Comparison of ENCODE assay signal across 26 mouse cellular contexts in the genomic region with DNA sequence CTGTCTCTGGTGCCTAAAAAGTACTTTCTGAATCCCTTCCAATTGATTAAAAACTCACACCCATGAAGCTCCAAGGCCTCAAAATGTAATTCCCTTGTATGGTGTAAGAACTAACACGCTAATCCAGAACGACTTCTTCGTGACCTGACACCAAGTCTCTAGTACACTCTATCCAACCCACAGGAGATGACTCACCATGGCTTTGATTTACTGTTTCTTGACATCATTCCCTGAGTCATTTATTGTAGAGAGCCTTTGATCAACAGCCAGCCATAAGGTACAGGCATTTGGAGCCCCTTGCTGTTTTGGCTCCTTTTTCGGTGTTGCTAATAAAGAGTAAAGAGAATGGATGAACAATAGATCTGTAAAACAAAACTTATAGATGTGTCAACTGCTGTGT.
DNase-seq lines count a peak whose midpoint lies in the region; ATAC-seq and TF ChIP-seq lines count a peak whose summit lies in the region.
"Had no signal": no experiment of that assay in that cellular context is flagged by ENCODE, and none has a peak within 500 bp of the region (broad histone marks: within the 10 kb centered on the region; RNA-seq: fewer than 3 reads in every experiment).

No protein-coding gene starts in this region.

- DNase-seq in embryonic facial prominence, embryonic 14.5 days (ENCODE audit: low spot score) = peak; percentile 30
- no peak for DNase-seq in embryonic facial prominence, embryonic 10.5 days (ENCODE audit: low spot score)
- DNase-seq in Patski (ENCODE audit: low read depth, low spot score) = peak; percentile 9
- DNase-seq in gonadal fat pad, adult 2 months (ENCODE audit: low read depth) = peak; percentile 42
- DNase-seq in spleen, postnatal 4 days (ENCODE audit: low spot score in 2 of 2) = no peak
- no peak for DNase-seq in frontal cortex, postnatal 10 days (ENCODE audit: low spot score in 2 of 2)
- no peak for DNase-seq in layer of hippocampus, postnatal 10 days (ENCODE audit: low spot score in 2 of 2)
- DNase-seq: B cell, adult 2 months; cerebellum, adult 11 months; cerebellum, postnatal 14 days; kidney, postnatal 25 days; layer of hippocampus, postnatal 36 days; liver; right cerebral cortex, adult 18-20 months had no signal

- H3K9ac ChIP-seq in embryonic facial prominence, embryonic 14.5 days (ENCODE audit: low read depth, low read length) = no peak overlapping the region
- H3K9ac ChIP-seq: embryonic facial prominence, embryonic 12.5 days; forebrain, embryonic 13.5 days; intestine, embryonic 15.5 days; liver, embryonic 15.5 days; lung, embryonic 15.5 days had no signal

- WGBS in embryonic facial prominence, embryonic 14.5 days = 83% methylated on average over 4 of the region's 4 CpGs
- 96% methylated on average over 4 of the region's 4 CpGs for WGBS in embryonic facial prominence, embryonic 10.5 days

- no peak for ATAC-seq in embryonic facial prominence, embryonic 14.5 days (ENCODE audit: low read depth)
- ATAC-seq in Patski = peak; percentile 47
- ATAC-seq: forebrain, embryonic 13.5 days; hindbrain, embryonic 16.5 days; intestine, embryonic 15.5 days; midbrain, embryonic 16.5 days had no signal

- H3K4me3 ChIP-seq in embryonic facial prominence, embryonic 14.5 days (ENCODE audit: low read depth, low read length) = no peak overlapping the region
- H3K4me3 ChIP-seq in embryonic facial prominence, embryonic 10.5 days = no peak overlapping the region
- H3K4me3 ChIP-seq: embryonic facial prominence, embryonic 12.5 days; forebrain, embryonic 13.5 days; heart, embryonic 10.5 days; hindbrain, embryonic 10.5 days; intestine, embryonic 15.5 days; layer of hippocampus, adult 2 months; liver, embryonic 15.5 days; lung, embryonic 15.5 days; midbrain, embryonic 10.5 days had no signal

- H3K27ac ChIP-seq in embryonic facial prominence, embryonic 14.5 days (replicated peaks; ENCODE audit: low read depth, low read length) = no peak overlapping the region
- no peak overlapping the region for H3K27ac ChIP-seq in embryonic facial prominence, embryonic 10.5 days (replicated peaks)
- H3K27ac ChIP-seq: embryonic facial prominence, embryonic 12.5 days; forebrain, embryonic 13.5 days; heart, embryonic 10.5 days; hindbrain, embryonic 10.5 days; intestine, embryonic 15.5 days; layer of hippocampus, adult 2 months; liver, embryonic 15.5 days; lung, embryonic 15.5 days; macrophage; midbrain, embryonic 10.5 days had no signal

- H3K4me2 ChIP-seq in embryonic facial prominence, embryonic 14.5 days (ENCODE audit: low read depth, low read length) = no peak overlapping the region
- H3K4me2 ChIP-seq: embryonic facial prominence, embryonic 12.5 days; forebrain, embryonic 13.5 days; intestine, embryonic 15.5 days; liver, embryonic 15.5 days; lung, embryonic 15.5 days had no signal

- H3K36me3 ChIP-seq in embryonic facial prominence, embryonic 14.5 days (ENCODE audit: control insufficient read depth, insufficient read depth, low read length) = no peaks in the 10 kb centered on the region
- no peaks in the 10 kb centered on the region for H3K36me3 ChIP-seq in embryonic facial prominence, embryonic 10.5 days (replicated peaks)
- H3K36me3 ChIP-seq: embryonic facial prominence, embryonic 12.5 days; heart, embryonic 10.5 days; hindbrain, embryonic 10.5 days; intestine, embryonic 15.5 days; liver, embryonic 15.5 days; lung, embryonic 15.5 days; midbrain, embryonic 10.5 days had no signal

- no peaks in the 10 kb centered on the region for H3K9me3 ChIP-seq in embryonic facial prominence, embryonic 14.5 days (ENCODE audit: control insufficient read depth, low read length)
- no peaks in the 10 kb centered on the region for H3K9me3 ChIP-seq in embryonic facial prominence, embryonic 10.5 days
- H3K9me3 ChIP-seq: embryonic facial prominence, embryonic 12.5 days; forebrain, embryonic 13.5 days; heart, embryonic 10.5 days; hindbrain, embryonic 10.5 days; intestine, embryonic 15.5 days; liver, embryonic 15.5 days; lung, embryonic 15.5 days; midbrain, embryonic 10.5 days had no signal

- H3K27me3 ChIP-seq in embryonic facial prominence, embryonic 14.5 days (replicated peaks; ENCODE audit: control insufficient read depth, insufficient read depth, low read length) = no peaks in the 10 kb centered on the region
- no peaks in the 10 kb centered on the region for H3K27me3 ChIP-seq in embryonic facial prominence, embryonic 10.5 days (replicated peaks; ENCODE audit: low read depth, poor library complexity, severe bottlenecking)
- H3K27me3 ChIP-seq in Patski = peaks cover 9% of the 10 kb centered on the region
- H3K27me3 ChIP-seq: embryonic facial prominence, embryonic 12.5 days; forebrain, embryonic 13.5 days; intestine, embryonic 15.5 days; liver, embryonic 15.5 days; lung, embryonic 15.5 days had no signal

- no peaks in the 10 kb centered on the region for H3K4me1 ChIP-seq in embryonic facial prominence, embryonic 14.5 days (ENCODE audit: control insufficient read depth, insufficient read depth, low read length)
- no peaks in the 10 kb centered on the region for H3K4me1 ChIP-seq in embryonic facial prominence, embryonic 10.5 days
- H3K4me1 ChIP-seq: embryonic facial prominence, embryonic 12.5 days; forebrain, embryonic 13.5 days; heart, embryonic 10.5 days; hindbrain, embryonic 10.5 days; intestine, embryonic 15.5 days; liver, embryonic 15.5 days; lung, embryonic 15.5 days; midbrain, embryonic 10.5 days had no signal

- POLR2A ChIA-PET in Patski (lab: Charles Lee) = no interaction called here

- no peak for TF ChIP-seq CTCF in Patski (IDR thresholded peaks at IDR 0.05)

- CTCF ChIA-PET in Patski (lab: Charles Lee) = interaction anchor here (1.0 kb wide), 1 partner anchor 11 kb away, joined by 3 read pairs; no protein-coding TSS in a partner anchor

- in situ Hi-C loops in Patski (cut with MboI; ENCODE audit: low pct_unique_long_range_greater_than_20kb) = no loop called here

Comparison
In these comparisons a context has a peak if more than half of its experiments do, and no peak if none do; other contexts are left out.
1. DNase-seq: peak in embryonic facial prominence, embryonic 14.5 days (single experiment), Patski (single experiment) and gonadal fat pad, adult 2 months (single experiment); none in embryonic facial prominence, embryonic 10.5 days (single experiment), spleen, postnatal 4 days (0 of 2), frontal cortex, postnatal 10 days (0 of 2) and layer of hippocampus, postnatal 10 days (0 of 2).